Mouse (Mus musculus) limb, embryonic 11.5 days (tissue): ENCODE measurements at regions not wholly inside any gene's neighbourhood (a gene's known extent, or its start where the extent isn't known, plus 50 kb on each side); places are given as distances from the start of the nearest gene placed in this dataset.
"Not testable (repeated sequence)": the region's sequence is repeated elsewhere in the genome, so short reads cannot be mapped to it uniquely, and the experiment has no call there.

Experiments used
- ATAC-seq: fragments of 200-750 bp; cut with Nextera tagmentation; 2 replicates; pipeline ENCODE4 v1.8.0; 2017; ENCODE audit warnings: low read depth; ENCODE audit not compliant: insufficient number of reproducible peaks, low FRiP score, low TSS enrichment
- DNase-seq: peaks from one replicate; pipeline ENCODE4 v3.0.0-alpha.2; 2015; ENCODE audit warnings: low spot score
- H3K27ac ChIP-seq: fragments of 300-500 bp; sonication (generic); replicated peaks from 2 replicates; pipeline ENCODE4 v1.5.1; 2014; ENCODE audit warnings: low read depth, mild to moderate bottlenecking, low read length
- H3K27me3 ChIP-seq: fragments of 300-500 bp; sonication (generic); 2 replicates; pipeline ENCODE4 v1.6.1; 2014; ENCODE audit warnings: mild to moderate bottlenecking, low read length, mixed read lengths; ENCODE audit not compliant: control insufficient read depth, insufficient read depth
- H3K36me3 ChIP-seq: fragments of 300-500 bp; sonication (generic); 2 replicates; pipeline ENCODE4 v1.6.1; 2014; ENCODE audit warnings: mild to moderate bottlenecking, low read length, moderate library complexity, mixed read lengths; ENCODE audit not compliant: control insufficient read depth, insufficient read depth
- H3K4me1 ChIP-seq: fragments of 300-500 bp; sonication (generic); 2 replicates; pipeline ENCODE4 v1.6.1; 2014; ENCODE audit warnings: low read length, mixed read lengths; ENCODE audit not compliant: control insufficient read depth, insufficient read depth
- H3K4me2 ChIP-seq: fragments of 300-500 bp; sonication (generic); 2 replicates; pipeline ENCODE4 v1.6.1; 2014; ENCODE audit warnings: low read depth, mild to moderate bottlenecking, moderate library complexity; ENCODE audit not compliant: severe bottlenecking
- H3K4me3 ChIP-seq: fragments of 300-500 bp; sonication (generic); 2 replicates; pipeline ENCODE4 v1.5.1; 2014; ENCODE audit warnings: low read depth, low read length
- H3K9ac ChIP-seq: fragments of 300-500 bp; sonication (generic); 2 replicates; pipeline ENCODE4 v1.6.1; 2014; ENCODE audit warnings: mild to moderate bottlenecking, low read length
- H3K9me3 ChIP-seq: fragments of 300-500 bp; sonication (generic); 2 replicates; pipeline ENCODE4 v1.6.1; 2016; ENCODE audit warnings: low read length; ENCODE audit not compliant: control insufficient read depth
- WGBS: fragments of 180-500 bp; shearing (Covaris S2); extraction: QIAGEN DNeasy Blood & Tissue Kit; methylation state at CpG from one replicate; pipeline ENCODE4 v1.1.7; 2014; 5-methylcytosine and 5-hydroxymethylcytosine counted together

GRCm38 (mm10) chr12:5921262-5921661 lies 545.8 kb upstream of the Klhl29 start:
- DNase-seq = no peak
- Histone ChIP-seq H3K9me3 (no peaks in the 10 kb centered on the region), H3K4me1 (no peaks in the 10 kb centered on the region), H3K36me3 (no peaks in the 10 kb centered on the region), H3K4me2 (no peak overlapping the region), H3K9ac (no peak overlapping the region), H3K27ac (no peak overlapping the region), H3K4me3 (no peak overlapping the region), H3K27me3 (no peaks in the 10 kb centered on the region)
- WGBS = 93% methylated on average over 1 of the region's 1 CpGs
- ATAC-seq = no peak

DNA sequence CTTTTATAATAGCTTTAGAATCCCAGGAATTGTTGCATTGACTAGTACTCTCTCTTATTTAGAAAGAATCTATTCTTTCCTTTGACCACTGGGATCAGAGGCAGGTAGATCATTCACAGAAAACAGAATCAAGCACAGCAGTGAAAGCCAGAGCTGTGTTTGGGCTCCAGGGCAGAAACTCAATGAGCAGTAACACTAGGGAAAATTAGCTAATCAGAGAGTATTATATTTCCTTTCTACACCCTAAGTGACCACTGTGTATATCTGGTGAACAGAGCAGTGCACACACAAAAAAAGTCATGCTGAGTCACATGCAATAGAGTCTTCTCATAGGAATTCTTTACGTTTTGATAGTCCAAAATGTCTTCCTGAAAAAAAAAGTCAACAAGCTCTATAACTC lies 542.5 kb upstream of the Klhl29 start:
- DNase-seq (no peak), ATAC-seq (no peak)
- Histone ChIP-seq H3K4me3 (no peak overlapping the region), H3K4me2 (no peak overlapping the region), H3K9me3 (no peaks in the 10 kb centered on the region), H3K27ac (no peak overlapping the region), H3K36me3 (no peaks in the 10 kb centered on the region), H3K27me3 (no peaks in the 10 kb centered on the region), H3K9ac (no peak overlapping the region), H3K4me1 (no peaks in the 10 kb centered on the region)
- WGBS = 89% methylated on average over 1 of the region's 1 CpGs

GRCm38 (mm10) chr12:5906251-5906650 lies 530.8 kb upstream of the Klhl29 start:
- H3K9me3 ChIP-seq = no peaks in the 10 kb centered on the region
- H3K27ac ChIP-seq = no peak overlapping the region
- H3K27me3 ChIP-seq = no peaks in the 10 kb centered on the region
- H3K36me3 ChIP-seq = no peaks in the 10 kb centered on the region
- H3K4me3 ChIP-seq = no peak overlapping the region
- WGBS = 81% methylated on average over 2 of the region's 2 CpGs
- ATAC-seq (no peak), DNase-seq (no peak)
- no peak overlapping the region for H3K4me2 ChIP-seq
- H3K9ac ChIP-seq = no peak overlapping the region
- no peaks in the 10 kb centered on the region for H3K4me1 ChIP-seq

- 58% methylated on average over 2 of the region's 3 CpGs for WGBS
Measured at GRCm38 (mm10) chr12:5891786-5892185, 516.3 kb upstream of the Klhl29 start.

DNA sequence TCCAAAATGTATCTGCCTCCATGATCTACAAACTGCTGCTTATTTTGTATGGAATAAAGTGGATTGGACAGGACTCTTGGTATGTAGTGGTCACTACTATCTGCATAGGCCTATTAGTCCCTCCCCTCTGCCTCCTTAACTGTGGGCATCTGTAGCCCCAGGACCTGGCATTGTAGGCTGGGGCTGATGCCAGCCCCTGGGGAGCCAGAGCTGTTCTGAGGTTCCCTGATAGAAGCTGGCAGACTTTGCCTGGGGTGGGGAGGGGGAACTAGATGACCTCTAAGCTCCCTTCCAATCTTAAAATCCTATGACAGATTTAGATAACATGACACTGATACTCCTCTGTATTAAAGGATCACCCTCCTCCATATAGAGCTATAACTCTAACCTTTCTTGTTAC lies 491.2 kb upstream of the Klhl29 start:
- H3K4me3 ChIP-seq = no peak overlapping the region
- no peak for DNase-seq
- no peak overlapping the region for H3K9ac ChIP-seq
- no peaks in the 10 kb centered on the region for H3K27me3 ChIP-seq
- H3K27ac ChIP-seq = no peak overlapping the region
- no peaks in the 10 kb centered on the region for H3K4me1 ChIP-seq
- H3K36me3 ChIP-seq = no peaks in the 10 kb centered on the region
- no peaks in the 10 kb centered on the region for H3K9me3 ChIP-seq
- ATAC-seq = no peak
- H3K4me2 ChIP-seq = no peak overlapping the region

More at GRCm38 (mm10) chr12:5891786-5892185, 516.3 kb upstream of the Klhl29 start:
- not testable (repeated sequence) for H3K4me2 ChIP-seq, H3K9ac ChIP-seq, H3K4me1 ChIP-seq, H3K27ac ChIP-seq, DNase-seq, H3K27me3 ChIP-seq, H3K9me3 ChIP-seq, ATAC-seq, H3K36me3 ChIP-seq, H3K4me3 ChIP-seq

DNA sequence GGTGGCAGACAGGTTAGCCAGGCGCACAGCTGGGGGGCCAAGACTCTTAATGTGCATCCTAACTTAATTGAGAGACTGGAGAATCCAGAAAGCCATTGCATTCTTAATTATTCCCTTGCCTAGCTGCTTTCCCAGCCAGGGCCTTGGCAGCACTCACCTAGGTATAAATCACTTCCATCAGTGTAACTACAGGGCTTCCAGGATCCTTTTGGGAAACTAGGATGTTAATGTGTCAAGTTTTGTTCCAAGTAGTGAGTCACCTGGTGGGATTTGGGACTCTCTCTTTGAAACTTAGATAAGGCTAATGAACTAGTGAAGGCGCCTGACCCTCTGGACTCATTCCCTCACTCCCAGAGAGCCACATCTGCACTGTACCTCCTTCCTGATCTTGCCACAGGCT lies 484.3 kb upstream of the Klhl29 start:
- 76% methylated on average over 2 of the region's 2 CpGs for WGBS
- Histone ChIP-seq H3K9ac (no peak overlapping the region), H3K27me3 (no peaks in the 10 kb centered on the region), H3K9me3 (no peaks in the 10 kb centered on the region), H3K27ac (no peak overlapping the region), H3K4me1 (no peaks in the 10 kb centered on the region), H3K36me3 (no peaks in the 10 kb centered on the region), H3K4me3 (no peak overlapping the region), H3K4me2 (no peak overlapping the region)
- ATAC-seq (no peak), DNase-seq (no peak)

DNA sequence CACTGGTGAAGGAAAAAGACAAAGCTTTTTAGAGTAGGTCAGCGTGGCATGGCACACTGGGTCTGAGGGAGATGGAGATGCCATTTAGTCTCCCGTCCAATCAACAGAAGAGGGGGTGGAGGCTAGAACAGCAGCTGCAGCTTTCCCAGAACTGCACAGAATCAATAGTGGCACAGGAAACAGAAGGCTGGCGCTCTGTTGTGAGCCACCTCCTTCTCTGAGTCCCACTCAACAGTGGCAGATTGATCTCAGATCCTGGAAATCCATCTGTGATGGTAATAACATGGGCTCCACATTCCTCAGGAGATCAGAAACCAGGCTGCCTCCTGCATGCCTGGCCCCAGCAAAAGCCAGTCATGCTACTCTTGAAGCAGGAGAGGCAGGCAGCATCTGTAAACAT lies 480.9 kb upstream of the Klhl29 start:
- no peak for DNase-seq
- 57% methylated on average over 3 of the region's 3 CpGs for WGBS
- H3K27ac ChIP-seq = no peak overlapping the region
- no peak for ATAC-seq
- no peaks in the 10 kb centered on the region for H3K9me3 ChIP-seq
- H3K9ac ChIP-seq = peak overlapping the region; percentile 37; the same call in 1 of the 2 replicates
- H3K27me3 ChIP-seq = no peaks in the 10 kb centered on the region
- H3K4me3 ChIP-seq = no peak overlapping the region
- H3K36me3 ChIP-seq = no peaks in the 10 kb centered on the region
- no peaks in the 10 kb centered on the region for H3K4me1 ChIP-seq
- H3K4me2 ChIP-seq = no peak overlapping the region

DNA sequence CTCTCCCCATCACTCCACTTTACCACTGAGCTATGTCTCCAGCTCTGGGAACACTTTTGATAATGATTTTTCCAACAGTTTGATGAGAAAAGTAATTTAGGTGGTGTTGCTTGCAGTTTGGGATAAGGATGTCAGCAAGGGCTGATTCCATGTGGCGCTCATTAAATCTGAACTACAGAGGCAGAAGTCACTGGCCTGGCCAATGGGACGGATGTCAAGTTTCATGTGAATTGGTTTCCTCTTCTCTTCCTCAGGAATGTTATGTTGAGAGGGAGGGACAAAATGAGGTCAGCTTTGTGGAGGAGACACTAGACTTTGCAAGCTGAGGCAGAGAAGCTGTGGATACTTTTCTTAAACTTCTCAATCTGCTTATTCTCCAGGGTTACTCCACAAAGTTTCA lies 434.9 kb upstream of the Klhl29 start:
- 59% methylated on average over 2 of the region's 2 CpGs for WGBS

DNA sequence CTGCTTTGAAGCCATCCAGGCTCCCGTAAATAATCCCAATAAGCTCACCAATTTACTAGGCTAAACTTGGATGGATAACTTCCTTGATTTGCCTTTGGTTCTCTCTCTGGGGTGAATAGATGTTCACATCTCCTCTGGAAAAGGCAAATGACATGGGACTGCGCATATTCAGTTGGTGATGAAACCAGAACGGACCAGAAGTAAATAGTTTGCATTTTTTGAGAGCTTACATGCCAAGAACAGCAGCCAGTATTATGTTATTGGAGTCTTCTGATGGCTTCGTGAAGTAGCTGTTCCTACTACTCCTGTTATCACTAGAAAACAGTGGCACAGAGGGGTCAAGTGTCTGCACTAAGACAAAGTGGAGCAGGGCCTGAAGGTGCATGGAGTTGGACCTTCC lies 434.5 kb upstream of the Klhl29 start:
- Histone ChIP-seq H3K9ac (no peak overlapping the region), H3K4me2 (no peak overlapping the region), H3K27ac (no peak overlapping the region), H3K4me3 (no peak overlapping the region), H3K4me1 (peaks cover 6% of the 10 kb centered on the region; the same call in 1 of the 2 replicates), H3K27me3 (no peaks in the 10 kb centered on the region), H3K9me3 (no peaks in the 10 kb centered on the region), H3K36me3 (no peaks in the 10 kb centered on the region)
- 62% methylated on average over 4 of the region's 4 CpGs for WGBS
- DNase-seq (no peak), ATAC-seq (no peak)

More for the DNA sequence above, 434.9 kb upstream of the Klhl29 start:
- no peaks in the 10 kb centered on the region for H3K27me3 ChIP-seq
- H3K4me3 ChIP-seq = no peak overlapping the region
- no peaks in the 10 kb centered on the region for H3K36me3 ChIP-seq
- H3K9ac ChIP-seq = no peak overlapping the region
- no peak overlapping the region for H3K27ac ChIP-seq
- DNase-seq (no peak), ATAC-seq (no peak)
- peaks cover 6% of the 10 kb centered on the region; the same call in 1 of the 2 replicates for H3K4me1 ChIP-seq
- H3K4me2 ChIP-seq = no peak overlapping the region
- no peaks in the 10 kb centered on the region for H3K9me3 ChIP-seq
